Mouse (Mus musculus) spleen, postnatal 10 days (tissue): Measurements from ENCODE around the gene Mrps10.
A peak's percentile ranks its signal among the peaks of the same experiment; 100 is the strongest.
"Not testable (repeated sequence)": the region's sequence is repeated elsewhere in the genome, so short reads cannot be mapped to it uniquely, and the experiment has no call there.

Experiments
- DNase-seq, 2 experiments: peaks; one replicate each; pipeline ENCODE4 v3.0.0; 2021 to 2022; ENCODE audit warnings: low spot score in 2 of 2

Gene Mrps10

GRCm38 (mm10) chr17:47368401-47369086 lies at the start of gene Mrps10:
Gene Mrps10 (plus strand): TSS chr17:47368887.
- peak; percentile 61 to 87 for DNase-seq

- DNase-seq: no peak
Observed at GRCm38 (mm10) chr17:47318972-47319625, 49.6 kb upstream of the Mrps10 start.

DNA sequence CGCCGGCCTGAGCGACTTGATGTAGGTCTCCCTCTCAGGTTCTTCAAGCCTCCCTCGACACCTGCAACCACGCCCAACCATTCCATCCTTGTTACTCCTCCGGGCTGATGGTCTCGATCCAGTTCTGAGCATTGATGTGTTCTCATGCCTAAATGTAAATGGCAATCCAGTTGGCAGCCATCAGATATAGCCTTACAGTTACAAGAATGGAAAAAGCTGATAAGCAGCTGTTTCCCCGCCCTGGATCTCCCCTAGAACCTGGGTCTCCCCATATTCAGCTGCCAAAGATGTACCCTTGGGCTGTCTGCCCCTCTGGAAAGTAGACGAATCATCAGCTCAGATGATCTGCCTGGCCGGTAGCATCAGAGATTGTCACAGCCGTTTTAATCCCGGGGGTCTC lies 48.9 kb upstream of the Mrps10 start:
- DNase-seq: no peak

- DNase-seq: no peak
Observed at GRCm38 (mm10) chr17:47322128-47322990, 46.3 kb upstream of the Mrps10 start.

DNA sequence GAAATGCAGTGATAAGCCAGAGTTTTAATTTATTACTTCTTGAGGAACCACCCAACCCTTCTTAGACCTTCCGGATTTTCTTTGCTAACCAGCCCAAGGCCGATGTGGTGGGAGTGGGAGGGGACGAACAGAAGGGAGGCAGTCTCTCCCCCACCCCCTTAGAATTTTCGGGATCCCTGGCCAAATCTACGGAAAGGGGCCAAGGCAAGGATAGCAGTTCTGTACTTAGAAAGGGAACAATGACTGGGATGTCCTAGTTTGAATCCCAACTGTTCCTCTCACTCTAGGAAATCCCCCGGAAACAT lies 45.7 kb upstream of the Mrps10 start:
- no peak for DNase-seq

DNA sequence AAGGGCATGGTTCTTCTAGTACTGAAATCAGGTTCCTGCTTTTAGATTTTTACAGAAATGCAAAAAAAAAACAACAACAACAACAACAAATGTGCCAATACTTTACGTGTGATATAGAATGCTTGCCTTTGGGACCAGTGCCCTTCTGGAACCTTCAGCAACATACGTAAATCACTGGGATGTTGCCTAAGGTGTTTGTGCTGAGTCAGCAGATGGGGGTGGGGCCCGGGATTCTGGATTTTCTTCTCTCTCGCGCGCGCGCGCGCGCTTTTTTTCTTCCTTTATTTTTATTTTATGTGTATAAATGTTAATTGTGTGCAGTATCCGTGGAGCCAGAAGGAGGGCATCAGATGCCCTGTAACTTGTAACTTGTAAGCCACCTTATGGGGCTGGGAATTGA lies 41.1 kb upstream of the Mrps10 start:
- DNase-seq: no peak

GRCm38 (mm10) chr17:47327969-47328368 lies 40.7 kb upstream of the Mrps10 start:
- no peak for DNase-seq

DNA sequence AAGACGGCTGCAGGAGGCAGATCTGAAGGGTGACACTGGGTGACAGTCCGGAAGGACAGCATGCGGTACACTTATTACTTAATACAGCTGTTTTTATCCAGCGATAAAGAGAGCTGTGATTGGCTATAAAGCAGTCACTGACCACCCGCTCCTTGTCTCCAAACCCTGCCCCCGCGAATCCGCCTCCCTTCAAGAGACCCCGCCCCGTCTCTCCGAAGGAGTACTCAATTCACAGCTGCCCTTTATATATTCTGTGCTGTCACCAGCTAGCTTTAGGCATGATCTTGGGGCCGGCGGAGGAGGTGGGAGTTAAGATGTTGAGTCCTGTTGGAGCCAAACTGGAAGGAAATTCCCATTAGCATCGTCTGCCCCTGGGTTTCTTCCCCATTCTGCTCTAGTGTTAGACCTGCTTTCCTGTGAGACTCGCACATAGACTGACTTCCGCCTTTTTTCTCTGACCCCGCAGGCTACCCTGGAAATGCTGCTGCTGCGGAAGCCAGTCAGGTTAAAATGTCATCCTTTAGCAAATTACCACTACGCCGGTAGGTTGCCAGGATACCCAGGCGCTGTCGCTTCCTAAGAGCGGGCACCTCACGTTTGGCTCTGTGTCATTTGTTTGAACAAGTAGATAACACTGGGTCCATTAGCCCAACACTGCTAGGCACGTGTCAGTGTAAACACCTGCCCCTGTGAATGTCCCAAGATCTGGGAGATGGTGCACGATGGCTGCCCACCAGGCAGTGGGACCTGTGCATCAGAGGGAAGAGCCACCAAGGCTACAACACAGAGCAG lies 39.9 kb upstream of the Mrps10 start:
- no peak for DNase-seq

DNA sequence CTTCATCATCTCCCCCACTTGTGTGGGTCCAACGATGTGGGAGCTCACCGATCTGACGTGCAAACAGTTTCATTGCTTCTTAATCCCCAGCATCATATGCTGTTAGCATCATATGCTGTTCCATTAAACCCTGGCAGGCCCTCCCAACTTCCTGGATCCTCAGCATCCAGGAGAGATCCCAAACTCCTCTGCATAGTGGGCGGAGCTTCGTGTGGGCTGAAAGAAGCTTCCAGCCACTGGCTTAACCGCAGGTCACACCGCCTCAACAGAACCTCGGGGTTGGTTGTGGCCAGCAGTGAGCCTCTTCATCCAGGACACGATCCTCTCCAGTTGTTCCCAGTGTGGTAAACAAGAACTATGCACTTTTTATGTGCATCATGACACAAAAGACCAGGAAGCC lies 38.1 kb upstream of the Mrps10 start:
- no peak for DNase-seq

GRCm38 (mm10) chr17:47332001-47332611 lies 36.6 kb upstream of the Mrps10 start:
- peak; percentile 12 to 51 for DNase-seq

DNA sequence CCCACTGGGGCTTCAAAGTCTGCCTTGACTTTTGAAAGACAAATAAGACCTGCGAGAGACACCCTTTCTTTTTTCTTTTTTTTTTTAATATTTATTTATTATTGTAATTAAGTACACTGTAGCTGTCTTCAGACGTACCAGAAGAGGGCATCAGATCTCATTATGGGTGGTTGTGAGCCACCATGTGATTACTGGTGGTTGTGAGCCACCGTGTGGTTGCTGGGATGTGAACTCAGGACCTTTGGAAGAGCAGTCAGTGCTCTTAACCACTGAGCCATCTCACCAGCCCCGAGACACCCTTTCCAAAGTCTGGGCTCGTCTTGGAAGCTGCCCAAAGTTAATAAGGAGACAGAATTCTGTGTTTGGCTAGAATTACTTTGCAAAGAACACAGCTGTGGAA lies 36.0 kb upstream of the Mrps10 start:
- not testable (repeated sequence) for DNase-seq

DNA sequence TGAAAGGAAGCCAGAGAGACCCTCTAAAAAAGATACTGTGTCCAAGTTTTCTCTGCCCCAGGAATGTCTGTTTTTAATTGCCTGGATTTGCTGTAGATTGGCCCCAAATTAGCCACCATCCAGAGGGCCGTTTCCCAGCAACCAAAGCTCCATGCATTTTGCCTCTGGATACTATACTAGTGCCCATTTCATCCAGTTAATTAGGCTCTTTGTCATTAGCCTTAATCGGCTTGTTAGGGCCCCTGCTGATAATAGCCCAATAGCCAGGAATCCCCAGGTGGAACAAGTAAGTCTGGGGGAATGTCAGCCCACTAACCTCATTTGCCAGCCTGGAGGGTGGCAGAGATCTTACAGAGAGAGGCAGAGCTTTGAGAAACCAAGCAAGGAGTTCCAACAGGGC lies 35.3 kb upstream of the Mrps10 start:
- no peak for DNase-seq

DNA sequence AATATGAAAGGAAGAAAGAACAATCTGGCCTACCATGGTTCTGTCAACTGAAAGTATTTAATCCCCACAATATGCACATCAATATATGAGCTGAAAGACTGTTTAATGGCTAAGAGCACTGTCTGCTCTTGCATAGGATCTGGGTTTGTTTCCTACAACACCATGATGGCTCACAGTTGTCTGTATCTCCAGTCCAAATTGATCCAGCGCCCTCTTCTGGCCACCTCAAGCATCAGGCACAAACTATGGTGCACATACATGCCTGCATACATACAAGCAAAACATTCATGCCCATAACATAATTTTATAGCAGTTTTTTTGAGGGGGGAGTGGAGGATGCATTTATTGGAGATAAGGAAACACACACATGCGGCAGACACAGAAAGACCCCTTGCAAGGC lies 25.6 kb upstream of the Mrps10 start:
- DNase-seq: no peak

- DNase-seq: no peak
Observed at GRCm38 (mm10) chr17:47349721-47350319, 18.9 kb upstream of the Mrps10 start.

DNA sequence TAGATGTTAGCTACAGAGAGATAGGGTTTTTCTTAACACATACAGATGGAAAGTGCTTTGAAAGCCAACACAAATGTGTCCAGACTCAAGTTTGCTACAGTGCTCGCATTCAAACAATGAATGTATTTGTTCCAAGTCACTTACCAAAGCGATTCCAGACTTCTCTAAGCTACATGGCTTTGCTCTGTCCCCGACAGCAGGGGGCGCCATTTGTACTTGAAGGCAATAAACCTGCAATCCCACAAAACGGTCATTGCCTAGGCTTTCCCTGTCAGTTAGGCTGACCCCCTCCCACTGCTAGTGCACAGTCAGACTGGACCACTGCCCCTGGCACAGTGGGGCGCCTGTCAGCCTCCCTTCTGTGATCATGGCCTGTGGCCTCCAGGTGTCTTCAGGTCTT lies 8.7 kb upstream of the Mrps10 start:
- peak; percentile 48 to 80 for DNase-seq

- DNase-seq: no peak
Observed at GRCm38 (mm10) chr17:47361343-47361742, 7.3 kb upstream of the Mrps10 start.

DNA sequence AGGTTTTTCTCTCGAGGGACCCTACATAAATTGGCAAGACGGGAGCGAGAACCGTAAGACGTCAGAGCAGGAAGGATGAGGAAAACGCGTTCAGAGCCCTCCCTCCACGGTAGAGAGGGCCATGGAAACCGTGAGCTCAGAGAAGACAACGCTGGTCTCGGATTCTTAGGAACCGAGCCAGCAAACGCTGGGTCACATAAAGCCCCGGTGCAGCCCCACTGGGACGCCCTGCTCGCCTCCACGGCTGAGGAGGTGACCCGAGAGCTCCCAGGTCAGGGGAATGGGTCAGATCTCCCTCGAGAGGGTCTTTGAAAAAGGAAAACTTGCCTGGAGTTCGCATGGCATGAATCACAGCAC lies 378 bp downstream of the Mrps10 start:
- DNase-seq: peak in 1 of 2 experiments; percentile 21

DNA sequence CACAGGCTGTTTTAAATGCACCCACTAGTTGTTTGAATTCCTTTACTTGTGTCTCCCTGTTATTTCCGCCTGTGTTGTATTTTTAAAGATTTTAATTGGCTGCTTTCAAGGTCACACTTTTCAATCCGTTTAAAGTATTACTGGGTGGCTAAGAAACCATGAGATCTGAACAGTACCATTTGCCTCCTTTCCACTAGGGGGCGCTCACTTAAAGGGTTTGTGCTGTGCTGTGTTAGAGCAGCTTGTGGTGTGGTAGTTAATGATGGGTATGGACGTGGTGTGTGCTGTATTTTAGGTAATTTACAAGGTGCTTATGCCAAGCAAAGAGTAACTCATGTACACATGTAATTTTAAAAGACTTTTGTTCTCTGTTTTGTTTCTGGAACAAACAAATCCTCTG lies 2.8 kb downstream of the Mrps10 start:
- peak; percentile 50 to 78 for DNase-seq

DNA sequence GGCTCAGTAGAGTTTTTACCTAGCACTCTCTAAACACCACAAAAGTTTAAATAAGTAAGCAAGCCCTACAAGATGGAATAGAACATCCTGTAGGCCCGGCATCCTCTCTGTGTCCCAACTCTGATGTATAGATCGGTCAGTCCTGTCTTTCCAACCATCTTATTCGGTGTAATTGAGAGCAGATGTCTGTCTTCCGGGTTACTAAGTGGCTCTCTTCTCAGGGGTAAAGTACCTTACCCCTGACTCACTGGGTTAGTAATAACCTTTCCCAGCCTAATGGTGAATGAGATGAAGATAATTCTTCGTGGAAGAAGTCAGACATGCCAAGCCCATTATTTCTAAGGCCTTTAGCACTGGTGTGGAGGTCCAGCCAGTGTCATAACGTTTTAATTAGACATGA lies 5.3 kb downstream of the Mrps10 start:
- no peak for DNase-seq

DNA sequence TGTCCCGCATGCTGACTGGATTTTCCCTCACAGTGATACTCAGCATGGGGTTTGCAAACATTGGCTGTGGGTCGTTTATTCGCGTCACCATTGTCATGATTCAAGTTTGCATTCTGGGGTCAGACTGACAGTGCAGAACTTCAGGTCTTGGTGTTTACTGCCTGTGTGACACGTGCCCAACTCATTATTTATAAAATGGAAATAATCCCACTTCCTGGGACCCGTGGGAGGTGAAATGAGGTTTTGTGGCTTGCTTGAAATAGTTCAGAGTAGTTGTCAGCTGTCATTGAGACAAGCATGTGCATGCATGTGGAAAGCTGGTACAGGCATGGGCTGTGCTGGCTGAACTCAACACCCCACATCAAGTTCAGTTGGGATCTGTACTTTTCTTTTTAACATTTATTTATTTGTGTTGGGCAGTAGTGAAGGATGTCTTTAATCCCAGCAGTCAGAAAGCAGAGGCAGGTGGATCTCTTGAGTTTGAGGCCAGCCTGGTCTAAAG lies 8.1 kb downstream of the Mrps10 start:
- DNase-seq: no peak

- no peak for DNase-seq
Observed at GRCm38 (mm10) chr17:47378133-47378532, 9.4 kb downstream of the Mrps10 start.
